Mouse (Mus musculus): Measurements from ENCODE around the gene Tgm2.

Gene Tgm2

GRCm38 (mm10) chr2:158115838-158116453 is 30.3 kb downstream of the Tgm2 start:
- DNase-seq (ENCODE audit: low read depth, low spot score): no peak

DNA sequence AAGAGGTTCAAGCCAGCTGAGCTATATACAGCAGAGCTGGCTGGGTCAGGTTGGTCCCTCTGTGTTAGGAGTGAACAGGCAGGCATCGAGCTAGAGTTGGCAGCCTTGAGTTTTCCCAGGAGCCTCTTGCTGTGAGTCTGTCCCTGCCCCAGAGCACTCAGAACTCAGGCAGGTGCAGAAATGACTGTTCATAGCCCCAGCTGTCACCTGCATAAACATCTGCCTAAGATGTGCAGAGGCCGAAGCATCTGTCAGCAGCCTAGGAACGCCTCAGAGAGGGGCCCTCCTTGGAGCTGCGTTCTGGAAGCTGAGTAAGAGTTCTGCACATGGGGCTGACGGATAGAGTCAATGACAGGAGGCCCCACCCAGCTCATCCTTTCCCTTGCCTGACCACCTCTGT is 31.3 kb downstream of the Tgm2 start:
- DNase-seq (ENCODE audit: low read depth, low spot score): no peak

DNA sequence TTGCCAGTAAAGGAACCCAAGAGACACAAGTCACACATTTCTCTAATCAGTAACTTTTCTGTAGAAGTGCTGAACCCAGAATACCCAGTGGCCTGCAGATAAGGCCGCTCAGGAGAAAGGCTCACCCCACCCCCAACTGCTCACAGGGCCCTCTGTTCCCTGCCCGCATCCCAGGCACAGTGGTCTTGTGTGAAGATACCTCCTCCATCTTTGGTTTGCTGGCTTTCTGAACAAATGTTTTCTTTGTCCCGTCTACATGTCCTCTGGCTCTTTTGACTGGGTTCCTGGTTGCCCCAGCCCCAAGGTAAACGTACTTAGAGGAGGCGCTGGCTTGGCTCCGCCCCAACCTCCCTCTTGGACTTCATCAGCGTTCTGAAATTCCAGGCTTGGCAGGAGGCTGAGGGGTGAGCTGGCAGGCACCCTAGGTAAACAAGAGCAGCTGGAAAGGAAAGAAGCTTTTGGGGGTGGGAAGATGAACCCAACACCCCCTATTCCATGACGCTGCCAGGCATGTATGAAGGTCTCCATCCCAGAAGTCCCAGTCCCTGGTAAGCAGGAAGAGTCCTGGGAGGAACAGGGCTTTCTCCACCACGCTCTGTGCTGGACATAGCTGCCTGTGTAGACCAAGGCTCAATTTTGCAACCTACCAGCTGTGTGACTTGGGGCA is 32.5 kb downstream of the Tgm2 start:
- peak; percentile 27 for DNase-seq (ENCODE audit: low read depth, low spot score)

DNA sequence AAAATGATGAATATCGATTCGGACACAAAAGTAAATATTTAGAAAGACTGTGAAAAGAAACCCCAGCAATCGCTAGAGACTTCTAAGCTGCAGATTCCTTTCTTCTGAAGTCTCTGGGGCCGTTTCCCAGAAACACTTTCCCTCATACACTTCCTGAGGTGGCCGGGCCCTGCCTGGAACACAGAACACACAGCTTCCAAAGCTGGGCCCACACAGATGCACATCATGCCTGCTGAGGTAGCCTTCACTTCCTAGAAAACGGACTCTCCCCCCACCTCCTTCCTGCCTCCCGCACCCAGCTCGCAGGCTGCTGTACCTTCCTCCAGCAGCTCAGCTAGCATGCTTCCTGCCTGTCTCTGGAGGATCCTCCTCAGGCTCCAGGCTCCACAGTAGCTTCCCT is 36.7 kb downstream of the Tgm2 start:
- DNase-seq (ENCODE audit: low read depth, low spot score): no peak

- DNase-seq (ENCODE audit: low read depth, low spot score): no peak
Measured at GRCm38 (mm10) chr2:158106947-158107587, 39.2 kb downstream of the Tgm2 start.

- DNase-seq (ENCODE audit: low read depth, low spot score): no peak
Measured at GRCm38 (mm10) chr2:158105605-158106004, 40.6 kb downstream of the Tgm2 start.

DNA sequence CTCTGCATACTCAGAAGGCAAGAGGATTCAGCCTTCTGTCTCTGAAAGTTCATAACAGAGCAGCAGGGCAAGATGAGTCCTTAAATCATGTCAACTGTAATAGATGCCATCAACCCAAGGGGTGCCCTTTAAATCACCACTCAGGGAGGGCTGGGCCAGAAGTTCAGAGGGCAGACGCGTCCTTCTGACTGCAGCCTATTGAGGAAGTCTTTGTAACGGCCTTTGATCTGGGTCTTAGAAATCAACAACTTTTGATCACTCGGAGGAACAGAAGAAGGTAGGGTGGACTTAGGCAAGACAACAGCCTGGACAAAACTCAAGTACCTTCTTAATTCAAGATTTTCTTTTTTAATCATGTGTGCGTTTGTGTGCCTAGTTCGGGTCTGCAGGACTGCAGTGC is 41.3 kb downstream of the Tgm2 start:
- no peak for DNase-seq (ENCODE audit: low read depth, low spot score)

DNA sequence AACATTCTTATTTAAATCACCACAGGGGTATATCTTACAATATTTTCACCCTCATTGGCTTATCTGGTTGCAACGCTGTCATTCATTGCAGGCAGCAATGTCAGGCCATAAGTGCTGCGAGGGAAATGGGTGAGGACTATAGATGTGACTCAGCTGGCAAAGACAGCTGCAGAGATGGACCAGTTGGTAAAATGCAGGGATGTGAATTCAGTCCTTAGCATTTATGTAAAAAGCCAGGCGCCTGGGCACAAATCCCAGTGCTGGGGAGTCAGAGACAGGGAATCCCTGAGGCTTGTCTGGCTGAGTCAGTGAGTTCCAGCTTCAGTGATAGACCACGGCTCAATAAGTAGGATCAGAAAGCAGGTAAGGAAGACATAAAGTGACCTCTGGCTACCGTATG is 44.5 kb downstream of the Tgm2 start:
- DNase-seq (ENCODE audit: low read depth, low spot score): no peak

DNA sequence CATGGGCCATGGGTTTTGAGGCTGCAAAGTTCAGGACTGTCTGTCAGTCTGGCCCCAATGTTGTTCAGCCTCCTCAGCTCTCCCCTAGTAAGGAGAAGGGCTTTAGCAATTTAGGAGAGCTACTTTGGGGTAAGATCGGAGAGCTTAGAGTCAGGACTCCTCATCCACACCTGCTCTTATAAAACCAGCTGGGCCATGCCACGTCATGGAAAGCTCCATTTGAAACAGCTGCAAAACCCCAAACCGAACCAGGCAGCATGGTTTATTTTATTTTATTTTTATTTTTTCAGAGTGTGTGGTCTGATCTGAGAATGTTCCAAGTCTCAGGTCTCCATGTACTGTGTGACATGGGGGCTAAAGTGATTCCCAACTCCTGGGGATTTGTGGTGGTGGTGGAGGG is 46.7 kb downstream of the Tgm2 start:
- DNase-seq (ENCODE audit: low read depth, low spot score): no peak

DNA sequence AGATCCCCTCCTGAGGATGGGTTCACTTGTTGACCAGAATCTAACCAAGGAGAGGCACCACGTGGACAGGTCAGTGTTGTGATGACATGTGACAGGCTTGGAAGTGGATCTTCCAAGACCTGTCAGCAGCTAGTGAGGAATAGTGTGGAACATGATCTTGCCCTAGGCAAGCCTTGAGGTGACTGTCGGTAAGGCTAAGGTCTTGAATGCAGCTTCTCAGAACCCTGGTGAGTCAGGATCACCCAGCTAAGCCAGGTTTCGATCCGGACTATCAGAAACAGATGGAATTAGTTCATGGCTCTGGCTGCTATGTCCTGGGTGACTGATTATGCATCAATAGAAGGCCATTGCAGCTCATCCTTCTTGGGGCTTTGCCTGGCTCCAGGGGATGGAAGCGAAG is 47.5 kb downstream of the Tgm2 start:
- no peak for DNase-seq (ENCODE audit: low read depth, low spot score)

GRCm38 (mm10) chr2:158097071-158097470 is 49.2 kb downstream of the Tgm2 start:
- DNase-seq (ENCODE audit: low read depth, low spot score): no peak

DNA sequence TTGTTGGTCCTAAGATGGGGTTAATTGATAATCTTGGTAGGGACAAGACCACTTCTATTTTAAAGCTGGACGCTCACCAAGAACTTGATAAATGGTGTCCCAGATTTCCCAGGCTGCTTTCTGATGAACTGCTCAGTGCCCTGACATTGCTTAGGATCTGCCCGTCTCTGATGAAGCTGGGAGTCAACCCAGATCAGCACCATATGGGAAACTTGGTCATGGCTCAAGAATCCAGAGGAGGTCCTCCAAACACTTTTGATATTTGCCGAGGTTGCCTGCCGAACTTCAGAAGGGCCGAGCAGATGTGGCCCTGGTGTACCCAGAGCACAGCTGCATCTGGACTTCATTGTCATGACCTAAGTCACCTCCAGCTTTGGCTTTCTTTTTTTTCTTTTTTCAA is 51.4 kb downstream of the Tgm2 start:
- DNase-seq (ENCODE audit: low read depth, low spot score): no peak

DNA sequence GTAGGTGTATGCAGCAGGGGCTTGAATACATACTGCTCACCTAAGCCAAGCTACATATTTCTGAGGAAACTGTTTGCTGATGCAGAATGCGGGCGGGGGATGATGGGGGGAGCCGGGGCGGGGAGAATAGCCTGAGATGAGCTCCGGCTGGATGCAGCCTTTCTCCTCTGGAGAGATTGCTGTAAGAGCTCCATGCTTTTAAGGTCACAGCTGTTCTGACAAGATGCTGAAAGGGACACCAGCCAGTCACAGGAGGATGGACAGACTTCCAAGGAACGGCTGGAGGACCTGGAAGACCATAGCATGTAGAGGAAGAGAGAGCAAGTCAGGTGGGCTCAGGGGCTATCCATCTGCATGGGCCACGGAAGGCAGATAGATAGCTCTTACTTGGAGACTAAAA is 51.9 kb downstream of the Tgm2 start:
- DNase-seq (ENCODE audit: low read depth, low spot score): no peak

DNA sequence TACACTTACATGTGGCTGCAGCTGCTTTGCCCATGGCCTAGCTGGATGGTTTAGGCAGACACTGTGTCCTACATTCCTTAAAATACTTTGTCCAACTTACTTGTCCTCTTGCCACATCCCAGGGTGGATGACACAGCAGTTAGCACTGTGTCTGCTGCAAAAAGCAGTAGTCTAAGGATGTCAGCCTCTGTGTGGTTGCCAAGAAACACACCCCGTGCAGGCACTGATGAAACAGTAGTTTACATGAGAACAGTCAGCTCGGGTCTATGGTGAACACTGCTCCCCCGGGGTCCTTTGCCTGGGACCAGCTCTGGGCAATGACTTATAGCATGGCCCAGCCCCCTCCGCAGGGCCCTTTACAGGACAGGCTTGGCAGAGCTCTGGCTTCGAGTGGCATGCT is 52.9 kb downstream of the Tgm2 start:
- DNase-seq (ENCODE audit: low read depth, low spot score): no peak

GRCm38 (mm10) chr2:158090096-158090495 is 56.1 kb downstream of the Tgm2 start:
- no peak for DNase-seq (ENCODE audit: low read depth, low spot score)

DNA sequence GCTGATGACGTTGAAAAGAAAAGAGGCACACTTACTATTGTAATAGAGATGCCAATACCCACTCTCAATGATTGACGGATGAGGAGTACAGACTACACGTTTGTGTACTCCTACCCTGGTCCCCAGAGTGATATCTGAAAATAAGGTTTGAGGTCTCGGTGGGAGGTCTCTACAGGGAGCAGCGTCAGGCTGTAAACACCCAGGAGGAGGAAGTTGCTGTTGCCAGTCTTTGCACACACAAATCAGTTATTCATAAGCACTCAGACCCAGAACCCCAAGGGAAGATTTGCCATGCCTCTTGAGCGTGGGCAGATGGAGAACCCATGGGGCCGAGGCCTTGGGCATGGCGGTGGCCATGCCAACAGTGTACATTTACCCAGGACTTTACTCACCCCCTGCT is 61.8 kb downstream of the Tgm2 start:
- DNase-seq (ENCODE audit: low read depth, low spot score): no peak

GRCm38 (mm10) chr2:158080622-158081241 is 65.5 kb downstream of the Tgm2 start:
- no peak for DNase-seq (ENCODE audit: low read depth, low spot score)

GRCm38 (mm10) chr2:158079843-158080395 is 66.3 kb downstream of the Tgm2 start:
- DNase-seq (ENCODE audit: low read depth, low spot score): no peak

GRCm38 (mm10) chr2:158078971-158079370 is 67.3 kb downstream of the Tgm2 start:
- no peak for DNase-seq (ENCODE audit: low read depth, low spot score)

- DNase-seq (ENCODE audit: low read depth, low spot score): no peak
Measured at GRCm38 (mm10) chr2:158077981-158078380, 68.3 kb downstream of the Tgm2 start.

GRCm38 (mm10) chr2:158076690-158077089 is 69.5 kb downstream of the Tgm2 start:
- no peak for DNase-seq (ENCODE audit: low read depth, low spot score)

DNA sequence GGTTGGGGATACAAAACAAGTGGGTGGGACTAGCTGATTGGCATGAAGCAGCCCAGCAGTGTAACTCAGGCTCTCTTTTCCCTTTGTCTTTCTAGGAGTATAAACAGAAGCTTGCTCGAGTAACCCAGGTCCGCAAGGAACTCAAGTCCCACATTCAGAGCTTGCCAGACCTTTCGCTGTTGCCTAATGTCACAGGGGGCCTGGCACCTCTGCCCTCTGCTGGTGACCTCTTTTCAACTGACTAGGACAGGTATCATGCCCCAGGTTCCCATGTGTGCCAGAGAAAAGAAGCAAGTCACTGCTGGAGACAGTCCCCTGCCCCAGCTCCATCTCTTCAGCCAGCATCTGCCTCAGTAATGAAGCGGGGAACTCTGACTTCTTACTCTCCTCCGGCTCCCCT is 71.4 kb downstream of the Tgm2 start:
- DNase-seq (ENCODE audit: low read depth, low spot score): no peak

GRCm38 (mm10) chr2:158071633-158071995 is 74.6 kb downstream of the Tgm2 start:
- no peak for DNase-seq (ENCODE audit: low read depth, low spot score)

Measured in c-Kit-negative CD71-positive TER-119-positive erythroid progenitor cells, embryonic 14.5 days (primary cell).